Mouse (Mus musculus) spleen, postnatal 14 days (tissue): ENCODE data around the gene Vwa7.

Experiments
- DNase-seq, 2 experiments: peaks; one replicate each; pipeline ENCODE4 v3.0.0; 2021 to 2022; ENCODE audit warnings: low spot score in 2 of 2

The Vwa7 gene

DNA sequence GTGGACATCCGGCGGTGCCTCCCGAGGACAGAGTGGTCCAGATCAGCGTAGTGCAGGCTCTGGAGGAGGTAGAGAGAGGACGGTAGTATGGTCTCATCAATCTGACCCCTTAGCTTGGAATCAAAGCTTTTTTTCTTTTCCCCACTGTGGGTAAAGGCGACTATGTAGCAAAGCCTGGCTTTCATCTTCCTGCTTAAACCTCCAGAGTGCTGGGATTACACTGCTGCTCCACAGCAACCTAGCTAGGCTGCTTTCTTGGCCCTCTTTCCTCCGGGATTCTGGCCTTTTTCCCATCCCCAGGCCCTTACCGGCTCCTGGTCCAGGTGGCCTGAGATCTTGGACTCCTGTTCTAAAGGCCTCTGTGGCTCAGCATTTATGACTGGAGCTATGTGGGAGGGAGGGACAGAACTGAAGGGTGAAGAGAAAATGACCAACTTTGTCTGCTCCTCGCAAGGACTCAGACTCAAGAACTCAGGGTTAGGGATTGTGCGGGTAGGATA is 48.0 kb downstream of the Vwa7 start:
- no peak for DNase-seq

- no peak for DNase-seq
Observed at GRCm38 (mm10) chr17:35064951-35065947, 48.9 kb downstream of the Vwa7 start, which contains the start of gene Ly6g6c. Gene Ly6g6c (plus strand): TSS chr17:35065388.

GRCm38 (mm10) chr17:35066084-35066483 is 49.7 kb downstream of the Vwa7 start, which contains the start of gene Mpig6b:
Gene Mpig6b (minus strand): TSS chr17:35066184.
- DNase-seq, result no peak

DNA sequence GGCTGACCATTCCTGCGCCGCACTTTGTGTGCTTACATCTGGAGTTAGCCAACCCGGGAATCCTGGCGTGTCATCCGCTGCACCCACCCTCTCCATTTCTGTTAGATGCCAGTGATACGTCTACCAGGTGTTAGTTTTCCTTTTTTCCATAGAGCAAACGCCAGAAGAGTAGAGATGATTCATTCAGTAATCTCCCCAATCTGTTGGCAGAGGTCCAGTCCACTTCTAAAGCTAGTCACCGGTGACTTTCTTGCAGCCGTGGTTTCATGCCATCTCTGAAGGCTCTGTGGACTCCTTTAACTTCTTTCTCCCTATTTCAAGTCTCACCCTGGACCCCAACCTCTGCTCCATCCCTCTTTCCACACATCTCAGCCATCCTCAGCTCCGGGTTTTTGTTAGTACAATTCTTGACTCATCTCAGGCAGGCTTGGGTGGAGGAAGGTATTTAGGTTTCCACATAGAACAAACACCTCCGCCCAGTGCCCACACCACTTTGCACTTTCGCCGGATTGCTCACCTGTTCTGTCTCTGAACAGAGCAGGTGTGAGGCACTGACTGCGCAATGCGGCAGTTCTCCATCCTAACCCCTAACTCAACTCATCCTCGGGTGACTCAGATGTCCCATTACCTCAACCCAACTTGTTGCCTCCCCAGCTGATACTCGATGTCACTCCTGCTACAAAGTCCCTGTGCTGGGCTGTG is 52.0 kb downstream of the Vwa7 start:
- DNase-seq, result no peak

- no peak for DNase-seq
Observed at GRCm38 (mm10) chr17:35070556-35071229, 54.3 kb downstream of the Vwa7 start.

DNA sequence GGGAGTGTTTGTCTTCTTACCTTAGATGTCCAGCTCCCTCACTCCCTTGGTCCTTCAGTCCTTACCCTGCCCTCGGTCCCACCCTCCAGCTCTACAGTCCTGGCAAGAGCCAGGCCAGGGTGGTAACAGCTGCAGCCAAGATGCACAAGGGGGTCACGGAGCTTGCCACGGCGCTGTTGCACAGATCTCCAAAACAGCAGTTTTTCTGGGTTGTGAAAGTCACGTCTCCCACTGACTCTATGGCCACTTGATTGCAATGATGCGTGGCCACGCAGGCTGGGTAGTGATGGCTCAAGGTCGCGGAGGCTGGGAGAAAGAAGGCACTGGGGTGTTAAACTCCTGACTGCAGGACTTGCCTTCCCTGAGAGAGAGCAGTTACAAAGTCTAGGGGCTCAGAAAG is 55.1 kb downstream of the Vwa7 start:
- DNase-seq, result no peak

DNA sequence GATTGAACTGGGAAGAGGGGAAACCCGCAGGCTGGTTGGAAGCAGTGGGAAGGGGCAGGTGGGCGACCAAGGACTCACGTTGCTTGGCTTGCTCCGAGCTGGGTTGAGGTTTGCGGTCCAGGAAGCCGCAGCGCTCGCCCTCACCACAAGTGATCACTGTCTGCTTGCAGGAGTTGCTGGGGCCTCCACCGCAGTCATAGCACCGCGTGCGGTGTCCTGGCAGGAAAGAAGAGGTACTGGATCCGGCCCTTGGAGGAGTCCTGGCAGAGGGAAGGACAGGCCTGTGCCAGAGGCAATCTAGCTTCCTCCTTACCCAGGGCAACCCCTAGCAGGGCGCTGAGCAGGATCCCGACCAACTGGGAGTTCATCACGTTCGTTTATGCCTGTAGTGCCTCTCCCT is 57.7 kb downstream of the Vwa7 start:
- DNase-seq, result no peak
